Mouse (Mus musculus) stomach, postnatal 0 days (tissue): ENCODE results near the gene Cdh15.

ENCODE experiments used
- CTCF ChIP-seq: IDR thresholded peaks from 2 replicates; pipeline ENCODE4 v1.5.1; 2016; ENCODE audit warnings: antibody characterized with exemption, low read depth, mild to moderate bottlenecking, moderate library complexity
- EP300 ChIP-seq: optimal IDR thresholded peaks from 2 replicates; pipeline ENCODE3; 2016; ENCODE audit warnings: antibody characterized with exemption

- TF ChIP-seq CTCF: no peak
- no peak for TF ChIP-seq EP300
Measured at GRCm38 (mm10) chr8:122814608-122815007, 33.2 kb upstream of the Cdh15 start.
